Mouse (Mus musculus) cerebellum, adult 9-10 months (tissue): ENCODE results near the gene Kmt2b.
A peak's percentile ranks its signal among the peaks of the same experiment; 100 is the strongest.

Experiments
- DNase-seq: peaks from one replicate; pipeline ENCODE4 v3.0.0; 2022

Kmt2b gene

DNA sequence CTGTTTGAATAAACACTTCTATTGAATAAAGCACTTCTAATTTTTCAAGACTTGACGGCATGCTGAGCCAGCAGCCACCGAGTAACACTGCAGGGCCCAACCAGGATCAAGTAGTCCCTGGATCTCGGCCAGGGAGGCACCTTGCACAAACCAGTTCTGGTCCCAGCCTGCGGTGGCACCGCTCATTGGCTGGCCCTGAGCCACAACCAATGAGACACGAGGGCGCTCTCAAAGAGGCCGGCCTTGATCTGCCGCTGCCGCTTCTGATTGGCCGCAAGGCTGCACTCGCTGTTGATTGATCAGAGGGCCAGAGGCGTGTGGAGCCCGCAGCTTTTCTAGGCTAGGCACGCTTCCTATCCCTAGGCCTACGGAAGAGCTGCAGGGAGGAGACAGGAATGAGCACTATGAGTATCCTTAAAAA, 11.4 kb upstream of the Kmt2b start:
- peak; percentile 96 for DNase-seq

DNA sequence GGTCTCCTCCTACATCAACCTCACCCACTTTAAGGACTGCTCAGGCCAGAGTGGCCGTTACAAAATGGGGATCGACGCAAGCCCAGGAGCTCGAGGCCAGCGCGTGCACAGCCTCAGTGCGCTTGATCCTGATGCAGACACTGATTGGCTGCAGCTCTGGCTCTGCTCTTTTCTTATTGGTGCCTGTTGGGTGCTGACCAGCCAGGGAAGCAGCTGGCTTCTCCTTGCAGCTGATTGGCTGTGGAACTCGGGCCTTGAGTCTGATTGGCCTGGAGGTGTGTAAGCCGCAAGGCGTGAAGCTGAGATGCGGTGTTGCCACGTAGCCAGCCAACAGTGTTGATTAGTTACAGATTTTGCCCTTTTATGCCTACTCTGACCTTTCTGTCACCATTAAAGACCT, 10.3 kb upstream of the Kmt2b start, which contains the start of gene Zbtb32:
Gene Zbtb32, minus strand, starts transcription at position 124 of the 400 bp plus-strand sequence.
- DNase-seq: no peak

DNA sequence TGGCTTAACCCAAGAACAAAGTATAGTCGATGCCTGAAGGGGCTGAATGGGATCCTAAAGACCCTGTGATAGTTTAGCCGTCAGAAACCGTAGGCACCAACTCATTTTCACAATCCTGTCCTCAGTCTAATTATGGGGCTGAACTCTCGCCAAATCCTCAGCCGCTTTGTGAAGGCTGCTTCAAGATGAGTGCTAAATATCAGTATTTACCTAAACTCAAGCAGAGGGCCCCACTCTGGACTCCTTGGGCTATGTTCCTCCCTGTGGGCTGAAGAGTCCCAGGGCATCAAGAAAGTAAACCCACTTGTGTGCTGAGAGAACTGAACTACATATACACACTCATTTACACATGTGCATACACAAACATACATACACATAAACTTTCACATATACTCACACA, 8.3 kb upstream of the Kmt2b start:
- DNase-seq: no peak

DNA sequence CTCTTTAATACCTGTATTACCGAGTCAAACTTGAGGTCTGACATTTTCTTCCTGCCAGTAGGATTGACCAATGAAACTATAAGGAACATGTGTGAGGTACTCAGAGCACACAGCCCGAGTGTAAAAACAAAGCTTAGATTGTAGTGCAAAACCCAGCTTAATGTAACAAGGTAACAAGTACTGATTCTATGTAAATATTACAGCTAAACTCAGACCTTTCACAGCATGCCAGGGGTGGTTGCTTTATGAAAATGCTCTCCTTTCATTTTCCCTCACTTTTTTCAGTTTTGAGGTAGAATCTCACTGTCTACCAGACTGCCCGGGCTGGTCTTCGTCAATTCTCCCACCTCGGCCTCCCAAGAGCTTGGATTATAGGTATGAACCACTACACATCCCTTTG, 7.6 kb upstream of the Kmt2b start:
- no peak for DNase-seq

DNA sequence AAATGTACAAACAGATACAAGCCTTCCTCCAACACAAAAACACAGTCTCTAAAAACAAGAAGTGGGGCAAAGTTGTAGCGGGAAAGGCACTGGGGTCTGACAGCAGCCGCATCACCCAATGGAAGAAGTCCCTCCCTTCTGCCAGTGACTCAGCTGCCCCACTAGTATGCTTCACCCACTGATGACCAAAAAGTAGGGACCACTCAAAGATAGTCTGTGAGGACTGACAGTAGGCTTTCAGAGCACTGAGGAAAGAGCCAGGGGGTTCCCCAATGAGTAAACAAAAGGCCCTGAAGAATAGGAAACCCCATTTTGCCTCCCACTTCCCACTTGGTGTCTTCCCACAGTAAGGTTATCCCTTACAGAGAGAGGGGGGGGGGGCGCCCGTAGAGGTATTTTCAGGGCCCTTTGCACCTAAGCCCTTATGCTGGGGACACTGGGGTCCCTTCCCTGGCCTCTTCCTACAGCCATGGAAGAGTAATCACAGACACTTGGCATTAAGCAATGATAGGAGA, 6.0 kb upstream of the Kmt2b start:
- DNase-seq: no peak

DNA sequence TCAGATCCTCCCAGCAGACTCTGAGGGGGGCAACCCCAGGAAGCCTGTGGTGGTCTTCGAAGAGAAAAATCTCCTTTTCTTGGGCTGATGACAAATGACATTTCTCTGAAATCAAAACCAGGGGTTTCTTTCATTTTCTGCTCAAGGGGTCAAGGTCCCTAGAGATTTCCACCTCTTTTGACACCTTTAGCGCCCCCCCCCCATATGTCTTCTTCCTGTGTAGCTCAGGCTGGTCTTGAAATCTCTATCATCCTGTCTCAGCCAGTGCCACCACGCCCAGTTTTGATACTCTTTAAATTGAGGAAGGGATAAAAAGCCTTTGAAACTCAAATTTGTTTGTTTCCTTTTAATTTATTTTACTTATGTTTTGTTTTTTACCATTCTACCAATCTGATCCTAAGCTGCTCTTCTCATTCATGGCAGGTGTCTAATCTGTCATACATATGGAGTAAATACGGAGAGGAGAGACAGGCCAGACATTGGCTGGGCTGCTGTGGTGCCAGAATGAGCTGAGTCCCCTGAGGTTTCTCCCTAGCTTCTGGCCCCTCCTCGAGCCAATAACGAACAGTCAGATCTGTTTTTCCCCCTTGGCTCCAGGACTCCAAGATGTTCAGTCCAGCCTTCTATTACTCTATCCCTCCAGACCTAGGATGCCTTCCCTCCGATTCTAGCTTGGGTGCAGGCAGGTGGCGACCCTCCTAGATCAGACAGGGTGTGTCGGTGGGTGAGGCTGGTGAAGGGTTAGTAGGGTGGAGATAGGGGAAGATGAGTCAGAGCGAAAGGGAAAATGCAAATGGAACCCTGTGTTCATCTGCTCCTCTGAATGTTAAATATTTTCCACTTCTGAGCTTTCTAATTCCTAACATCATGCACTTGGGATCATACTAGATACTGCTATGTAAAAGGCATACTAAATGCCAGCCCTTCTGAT, 5.3 kb upstream of the Kmt2b start:
- DNase-seq: no peak

DNA sequence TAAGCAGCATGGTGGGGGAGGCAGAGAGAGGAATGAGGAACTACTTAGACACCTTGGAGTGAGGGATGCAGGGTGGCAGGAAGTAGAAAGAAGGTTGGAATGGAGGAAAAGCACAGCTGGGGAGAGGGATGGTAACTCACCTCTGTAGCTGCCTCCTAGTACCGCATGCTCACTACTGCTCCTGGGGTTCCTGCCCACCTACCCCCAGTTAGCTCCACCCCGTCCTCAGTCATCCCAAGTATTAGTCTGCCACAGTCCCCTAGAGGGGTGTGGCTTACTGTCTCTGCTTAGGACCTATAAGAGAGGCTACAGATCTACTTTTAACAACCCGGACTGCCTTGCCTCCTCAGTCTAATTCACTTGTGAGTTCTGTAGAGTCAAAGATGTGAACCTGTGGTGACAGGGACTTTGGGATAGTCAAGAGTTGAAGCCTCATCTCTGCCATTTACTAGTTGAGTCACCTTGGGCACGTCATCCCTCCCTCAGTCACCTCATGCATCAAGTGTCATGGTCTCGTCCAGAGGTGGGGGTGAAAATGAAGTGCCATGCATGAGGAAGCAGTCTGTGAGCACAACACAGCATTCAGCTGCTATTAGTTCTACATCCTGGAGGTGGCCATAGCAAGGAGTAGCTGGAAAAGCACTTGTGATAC, 4.4 kb upstream of the Kmt2b start:
- DNase-seq: no peak

DNA sequence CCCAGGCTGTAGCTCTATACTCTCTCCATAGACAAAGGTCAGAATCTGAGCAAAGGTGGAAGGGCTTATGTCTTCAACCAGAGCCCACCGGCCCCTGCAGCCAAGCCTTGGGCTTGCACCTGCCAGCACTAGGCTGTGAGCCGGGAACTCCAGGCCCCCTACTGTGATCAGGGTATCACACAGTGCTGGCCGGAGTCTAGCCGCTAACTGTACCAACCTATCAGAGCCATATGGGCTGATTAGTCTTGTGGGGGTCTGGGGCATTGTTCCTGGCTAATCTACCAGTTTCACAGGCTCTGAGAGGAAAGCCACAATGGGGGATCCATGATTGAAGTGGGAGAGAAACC, 3.1 kb upstream of the Kmt2b start:
- no peak for DNase-seq

DNA sequence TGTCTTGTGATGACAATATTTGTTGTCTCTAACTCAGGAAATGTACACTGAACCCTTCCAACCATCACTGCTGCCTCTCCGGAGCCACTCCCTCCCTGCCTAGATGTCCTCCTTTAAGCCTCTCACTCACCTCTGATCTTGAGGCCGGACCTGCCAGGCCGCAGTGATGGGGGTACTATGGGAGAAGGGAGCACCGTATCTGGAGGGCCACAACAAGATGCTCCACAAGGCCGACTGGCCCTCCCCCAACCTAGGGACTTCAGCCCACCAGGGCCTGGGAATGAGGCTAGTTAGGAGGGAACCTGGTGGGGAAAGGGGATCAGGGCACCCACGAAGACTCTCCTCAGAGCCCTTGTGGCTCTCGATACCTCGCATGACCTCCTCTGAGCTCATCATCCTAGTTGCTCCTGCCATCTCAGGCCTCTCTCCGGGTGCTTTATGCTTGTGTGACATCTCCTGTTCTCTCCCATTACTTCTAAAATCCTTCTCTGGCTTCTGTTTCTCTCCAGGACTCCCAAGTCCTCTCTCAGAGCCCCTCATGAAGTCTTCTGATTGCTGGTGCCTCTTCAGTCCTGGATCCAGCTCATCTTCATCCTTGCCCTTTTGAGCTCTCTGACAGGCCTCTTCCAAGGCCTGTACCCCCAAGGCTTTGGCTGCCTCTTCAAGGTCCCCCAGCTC, 2.5 kb upstream of the Kmt2b start:
- DNase-seq: no peak

DNA sequence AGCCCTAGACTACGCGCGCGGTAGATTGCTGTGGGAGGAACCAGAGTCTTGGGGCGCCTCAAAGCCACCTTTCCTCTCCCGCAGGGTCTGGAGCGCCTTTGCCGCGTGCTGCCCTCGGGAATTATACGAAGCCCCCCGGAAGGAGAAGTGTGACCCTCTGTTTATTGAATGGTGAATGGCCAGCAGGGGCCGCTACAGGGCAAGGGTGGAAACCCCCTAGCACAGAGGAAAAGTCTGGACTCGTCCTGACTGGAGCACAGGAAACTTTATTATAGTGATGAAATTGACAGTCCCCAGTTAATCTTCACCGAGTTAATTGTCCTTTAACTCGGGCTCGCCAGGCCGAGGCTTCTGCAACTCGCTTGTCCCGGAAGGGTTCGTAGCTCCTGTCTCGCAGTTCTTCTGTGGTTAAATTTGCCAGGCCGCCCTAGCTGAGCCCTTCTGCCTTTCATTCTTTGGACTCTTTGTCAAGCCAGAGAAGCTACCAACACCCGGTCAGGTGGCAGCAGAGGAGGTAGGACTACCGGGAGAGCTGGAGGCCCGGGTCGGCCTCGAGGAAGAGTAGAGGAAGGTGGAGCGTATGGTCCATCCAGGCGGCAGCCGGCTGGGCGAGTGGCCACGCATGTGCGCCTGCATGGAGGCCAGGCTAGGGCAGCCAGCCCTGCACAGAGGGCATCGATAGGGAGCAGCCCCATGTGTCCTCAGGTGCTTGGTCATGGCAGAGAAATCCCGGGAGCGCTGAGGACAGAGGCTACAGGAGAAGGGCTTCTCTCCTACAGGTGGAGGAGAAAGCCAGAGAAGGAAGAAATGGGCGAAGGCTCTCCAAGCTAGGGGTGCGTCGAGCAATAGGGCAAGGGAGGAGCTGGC, 1.1 kb upstream of the Kmt2b start:
- peak; percentile 88 for DNase-seq

DNA sequence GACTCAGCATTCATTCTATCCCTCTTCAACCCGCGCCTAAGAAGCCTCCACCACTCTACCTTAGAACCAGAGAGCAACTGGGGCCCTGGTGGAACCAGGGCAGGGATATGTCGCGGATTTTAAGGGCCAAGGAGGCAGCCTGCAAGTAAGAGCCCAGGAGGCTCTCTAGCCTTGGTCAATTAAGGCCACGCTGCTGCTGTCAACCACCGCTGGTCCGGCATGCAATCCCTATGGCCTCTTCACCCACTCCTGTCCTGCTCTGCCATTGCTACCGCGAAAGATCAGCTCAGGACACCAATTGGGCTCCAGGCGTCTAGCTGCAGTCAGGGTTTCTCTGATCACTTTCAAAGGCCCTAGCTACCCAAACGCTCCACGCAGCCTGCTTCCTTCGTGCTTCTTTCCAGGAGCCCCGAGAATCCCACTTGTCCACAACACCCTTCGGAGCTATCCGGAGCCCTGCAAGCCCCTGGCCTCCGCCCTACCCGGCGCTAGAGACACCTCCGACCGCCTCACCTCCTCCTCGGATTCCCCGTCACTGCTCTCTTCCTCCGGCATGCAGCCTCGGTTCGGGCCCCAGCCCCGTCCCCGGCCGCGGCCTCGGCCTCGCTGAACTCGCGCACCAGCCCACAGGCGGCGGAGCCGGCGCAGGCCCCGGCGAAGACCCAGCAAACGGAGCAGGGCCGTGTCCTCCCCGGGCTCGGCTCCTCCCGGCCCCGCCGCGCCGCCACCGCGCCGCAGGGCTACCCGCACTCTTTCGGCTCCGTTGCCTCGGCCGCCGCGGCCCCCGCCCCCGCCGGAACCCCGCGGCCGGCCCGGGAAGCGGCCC, 471 bp downstream of the Kmt2b start:
- DNase-seq: peak; percentile 71

DNA sequence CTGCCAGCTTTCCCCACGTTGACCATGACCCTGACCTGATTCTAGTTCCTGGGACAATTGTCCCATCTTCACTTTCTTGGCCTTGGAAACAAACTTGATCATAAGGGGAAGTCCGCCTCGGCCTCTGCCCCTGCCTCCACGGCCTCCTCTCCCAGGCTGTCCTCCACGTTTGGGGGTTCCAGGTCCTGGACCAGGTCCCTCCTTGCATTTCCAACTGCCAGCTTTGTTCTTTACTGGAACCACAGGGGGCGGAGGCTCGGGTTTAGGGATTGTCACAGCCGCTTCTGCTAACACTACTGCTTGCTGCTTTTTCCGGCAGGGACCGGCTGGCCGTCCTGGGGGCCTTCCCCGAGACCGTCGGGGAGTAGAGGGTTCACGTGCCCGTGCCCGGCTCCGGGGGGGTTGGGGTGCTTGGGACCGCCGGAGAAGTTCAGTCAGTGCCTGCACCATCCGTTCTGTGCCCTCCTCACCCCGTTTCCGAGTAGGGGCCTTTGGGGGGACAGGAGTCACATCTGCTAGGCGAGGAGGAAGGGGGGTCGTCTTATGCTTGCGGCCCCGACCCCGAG, 2.0 kb downstream of the Kmt2b start:
- DNase-seq: no peak

DNA sequence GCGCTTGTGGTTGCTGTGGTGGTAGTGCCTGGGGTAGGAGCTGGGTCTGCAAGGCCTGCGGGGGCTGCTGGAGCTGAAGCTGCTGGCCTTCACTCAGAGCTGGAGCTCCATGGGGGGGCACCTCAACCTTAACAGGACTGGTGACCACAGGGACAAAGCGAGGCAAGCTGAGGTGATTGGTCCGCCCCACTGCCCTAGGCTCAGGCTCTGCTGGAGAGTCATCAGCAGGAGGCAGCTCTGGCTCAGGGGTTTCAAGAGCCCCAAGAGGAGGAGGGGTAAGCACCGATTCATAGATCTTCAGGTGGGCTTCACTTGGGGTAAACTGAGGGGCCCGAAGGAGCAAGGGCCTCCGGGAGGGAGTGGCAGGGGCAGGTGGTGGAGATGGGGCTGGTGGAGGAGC, 3.4 kb downstream of the Kmt2b start:
- no peak for DNase-seq

DNA sequence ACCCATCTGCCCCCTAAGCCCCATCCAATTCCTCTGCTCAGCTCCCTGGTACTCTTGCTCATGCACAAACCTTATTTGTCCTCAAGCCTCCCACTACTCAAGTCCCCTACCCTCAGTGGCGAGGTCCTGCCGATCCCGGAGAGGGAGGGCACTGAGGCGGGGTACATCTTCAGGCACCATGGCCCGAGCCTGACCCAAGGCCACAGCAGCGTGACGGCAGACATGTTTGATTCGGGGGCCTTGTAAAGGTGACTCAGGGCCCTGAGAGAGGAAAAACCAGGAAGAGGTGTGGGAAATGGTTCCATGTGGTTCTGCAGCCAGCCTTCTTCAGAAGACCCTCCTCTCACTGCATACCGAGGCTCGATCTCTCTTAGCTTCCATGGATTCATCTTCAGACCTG, 4.2 kb downstream of the Kmt2b start:
- DNase-seq: no peak

DNA sequence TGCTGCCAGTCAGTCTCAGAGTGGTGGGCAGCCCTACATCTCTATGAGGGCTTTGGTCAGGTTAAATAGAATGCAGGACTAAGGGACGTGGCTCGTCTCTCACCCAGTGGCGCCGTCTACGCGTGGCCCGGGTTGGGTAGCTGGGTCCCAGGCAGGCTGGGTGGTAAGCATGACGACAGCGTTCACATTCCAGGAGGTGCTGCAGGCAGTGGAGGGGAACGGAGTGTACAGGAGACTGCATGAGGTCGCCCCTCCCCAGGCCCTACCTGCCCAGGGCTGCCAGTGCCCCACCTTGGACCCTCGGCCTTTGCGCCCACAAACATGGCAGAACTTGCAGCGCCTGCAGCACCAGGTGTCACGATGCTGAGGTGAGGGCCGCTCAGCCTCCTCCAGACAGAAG, 7.0 kb downstream of the Kmt2b start:
- DNase-seq: no peak

DNA sequence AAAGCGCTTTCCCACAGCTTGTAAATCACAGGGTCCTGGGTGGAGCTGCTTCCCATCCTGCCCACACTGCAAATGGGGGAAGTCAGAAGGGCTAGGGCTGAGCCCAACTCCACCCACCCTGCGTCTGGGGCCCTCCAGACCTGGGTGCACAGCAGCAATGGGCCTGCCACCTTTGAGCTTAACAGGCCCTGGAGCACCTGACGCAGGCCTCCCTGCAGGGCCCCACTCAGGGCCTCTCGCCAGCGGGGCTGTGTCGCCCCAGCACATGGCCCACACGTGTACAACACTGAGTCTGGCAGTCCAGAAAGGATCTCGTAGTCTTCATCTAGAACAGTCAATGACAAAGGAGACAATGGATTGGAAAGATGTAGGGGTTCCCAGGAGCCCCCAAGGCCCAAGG, 8.6 kb downstream of the Kmt2b start:
- no peak for DNase-seq

DNA sequence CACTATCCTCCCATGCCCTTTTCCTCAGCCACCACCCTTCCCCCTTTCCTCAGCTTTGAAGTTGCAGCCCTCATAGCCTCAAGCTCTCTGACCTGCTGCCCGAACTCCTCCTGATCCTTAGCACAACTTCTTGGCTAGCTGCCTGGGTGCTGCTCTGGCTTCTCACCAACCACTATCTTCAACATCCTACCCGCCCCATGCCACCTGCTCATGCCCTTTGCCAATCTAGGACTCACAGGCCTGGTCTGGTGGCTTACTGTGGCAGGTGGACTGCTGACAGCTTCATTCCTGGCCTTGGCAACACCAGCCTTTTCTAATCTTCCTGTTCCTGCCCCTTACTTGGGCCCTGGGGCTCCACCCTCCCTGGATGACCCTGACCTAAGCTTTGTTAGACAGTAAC, 15.6 kb downstream of the Kmt2b start:
- DNase-seq: peak; percentile 88

DNA sequence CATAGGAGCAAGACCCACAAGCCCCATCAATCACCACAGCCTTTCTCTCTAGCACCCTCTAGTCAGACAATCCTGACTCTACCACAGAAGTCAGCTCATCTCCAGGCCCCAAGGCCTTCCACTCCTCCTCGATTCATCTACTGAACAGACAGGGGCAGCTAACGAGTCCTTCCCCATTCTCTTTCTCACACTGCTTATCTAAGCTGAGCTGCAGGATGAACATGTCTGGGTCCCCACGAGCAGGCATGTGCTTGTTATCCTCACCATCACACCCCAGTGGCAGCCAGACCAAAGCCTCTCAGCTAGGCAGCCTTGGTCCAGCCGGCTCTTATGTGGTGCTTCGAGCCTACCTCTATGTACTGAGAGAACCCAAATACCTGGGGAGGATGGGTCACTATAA, 16.1 kb downstream of the Kmt2b start:
- DNase-seq: no peak

DNA sequence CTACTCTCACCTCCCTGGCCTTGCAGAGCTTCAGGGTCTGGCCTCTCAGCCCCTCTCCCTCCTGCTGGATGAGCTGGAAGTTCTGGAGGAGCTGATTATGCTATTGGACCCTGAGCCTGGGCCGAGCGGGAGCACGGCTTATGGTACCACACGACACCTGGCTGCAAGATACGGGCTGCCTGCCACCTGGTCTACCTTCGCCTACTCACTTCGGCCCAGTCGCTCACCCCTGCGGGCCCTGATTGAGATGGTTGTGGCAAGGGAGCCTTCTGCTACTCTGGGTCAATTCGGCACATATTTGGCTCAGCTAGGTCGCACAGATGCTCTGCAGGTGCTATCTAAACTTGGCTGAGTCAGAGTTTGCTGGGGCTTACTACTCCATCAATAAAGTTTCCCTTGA, 21.0 kb downstream of the Kmt2b start:
- DNase-seq: peak; percentile 29

DNA sequence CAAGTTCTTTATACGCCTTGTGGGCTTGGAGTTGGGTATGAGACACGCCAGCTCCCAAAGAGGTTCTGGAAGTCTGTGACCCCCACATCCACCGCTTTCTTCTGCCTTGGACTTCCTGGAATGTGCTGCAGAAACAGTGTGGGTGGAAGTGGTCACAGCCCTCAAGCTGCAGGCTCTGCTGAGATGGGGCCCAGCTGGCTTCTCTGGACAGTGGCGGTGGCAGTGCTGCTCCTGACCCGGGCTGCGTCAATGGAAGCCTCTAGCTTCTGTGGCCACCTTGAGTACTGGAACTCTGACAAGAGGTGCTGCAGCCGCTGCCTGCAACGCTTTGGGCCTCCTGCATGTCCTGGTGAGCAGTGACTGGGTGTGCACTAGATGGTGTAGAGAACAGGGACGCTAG, 22.5 kb downstream of the Kmt2b start:
- peak; percentile 38 for DNase-seq

DNA sequence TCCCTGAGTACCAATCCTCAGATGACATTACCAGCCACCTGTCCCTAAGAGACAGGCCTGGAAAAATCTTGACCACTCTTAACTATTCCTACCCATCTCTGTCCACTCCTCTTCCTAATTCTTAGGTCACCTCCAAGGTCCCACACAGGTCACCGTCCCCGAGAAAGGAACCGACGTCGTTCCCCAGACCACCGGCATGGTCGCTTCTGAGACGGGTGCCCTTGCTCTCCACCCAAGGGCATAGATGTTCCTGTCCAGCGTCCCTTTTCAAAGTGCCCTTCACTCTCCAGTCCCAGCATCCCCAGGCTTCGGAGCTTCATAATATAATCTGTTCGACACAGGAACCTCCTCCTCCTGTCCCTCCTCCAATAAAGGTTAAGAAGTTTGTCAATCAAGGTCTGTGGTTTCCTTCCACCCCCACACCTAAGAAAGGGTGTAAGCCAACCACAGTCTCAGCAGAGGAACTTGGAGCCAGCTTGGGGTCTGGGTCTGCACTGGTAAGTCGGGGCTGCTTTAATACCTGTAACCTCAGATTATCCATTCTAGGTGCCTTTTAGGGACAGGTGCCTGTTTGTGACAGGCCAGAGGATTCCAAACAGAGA, 23.5 kb downstream of the Kmt2b start, which contains the start of gene Igflr1:
Gene Igflr1, plus strand, starts transcription at position 458 of the 602 bp plus-strand sequence.
- DNase-seq: peak; percentile 60
